Mouse (Mus musculus): ENCODE measurements around the gene Gas2l1. TPM values are rescaled to one million over a fixed set of nuclear protein-coding genes. Genes with fewer than 3 reads are reported as not detected.
"Not testable (repeated sequence)": the region's sequence is repeated elsewhere in the genome, so short reads cannot be mapped to it uniquely, and the experiment has no call there.

Gas2l1 gene
- total RNA-seq (2014; fragmentation: Nextera tagmentation) = 0.87 and 4.4 TPM in 2 replicates
- 1.3 TPM in 1 of 2 replicates, not detected in the other for total RNA-seq (2017)

GRCm38 (mm10) chr11:5065056-5065821 lies at the start of gene Gas2l1:
TSS of gene Gas2l1 (minus strand) at chr11:5065327.
- peak; percentile 53 for ATAC-seq (replicated peaks; ENCODE audit: low FRiP score, low TSS enrichment, poor library complexity, severe bottlenecking)

GRCm38 (mm10) chr11:5113645-5114044 lies 48.5 kb upstream of the Gas2l1 start:
- ATAC-seq (replicated peaks; ENCODE audit: low FRiP score, low TSS enrichment, poor library complexity, severe bottlenecking) = no peak

- ATAC-seq (replicated peaks; ENCODE audit: low FRiP score, low TSS enrichment, poor library complexity, severe bottlenecking) = no peak
Measured at GRCm38 (mm10) chr11:5109441-5109840, 44.3 kb upstream of the Gas2l1 start.

- no peak for ATAC-seq (replicated peaks; ENCODE audit: low FRiP score, low TSS enrichment, poor library complexity, severe bottlenecking)
Measured at GRCm38 (mm10) chr11:5103986-5104509, 38.9 kb upstream of the Gas2l1 start.

GRCm38 (mm10) chr11:5102384-5102783 lies 37.3 kb upstream of the Gas2l1 start:
- ATAC-seq (replicated peaks; ENCODE audit: low FRiP score, low TSS enrichment, poor library complexity, severe bottlenecking) = peak; percentile 17; the same call in 1 of the 2 replicates

- no peak for ATAC-seq (replicated peaks; ENCODE audit: low FRiP score, low TSS enrichment, poor library complexity, severe bottlenecking)
Measured at GRCm38 (mm10) chr11:5101641-5102040, 36.5 kb upstream of the Gas2l1 start.

- no peak for ATAC-seq (replicated peaks; ENCODE audit: low FRiP score, low TSS enrichment, poor library complexity, severe bottlenecking)
Measured at GRCm38 (mm10) chr11:5100801-5101200, 35.7 kb upstream of the Gas2l1 start.

GRCm38 (mm10) chr11:5100283-5100682 lies 35.2 kb upstream of the Gas2l1 start:
- ATAC-seq (replicated peaks; ENCODE audit: low FRiP score, low TSS enrichment, poor library complexity, severe bottlenecking) = no peak

- ATAC-seq (replicated peaks; ENCODE audit: low FRiP score, low TSS enrichment, poor library complexity, severe bottlenecking) = peak; percentile 64
Measured at GRCm38 (mm10) chr11:5099576-5100183, 34.6 kb upstream of the Gas2l1 start.

- peak; percentile 69 for ATAC-seq (replicated peaks; ENCODE audit: low FRiP score, low TSS enrichment, poor library complexity, severe bottlenecking)
Measured at GRCm38 (mm10) chr11:5098736-5099542, 33.8 kb upstream of the Gas2l1 start, which contains the start of the genes Rhbdd3 and Ewsr1. TSS of gene Rhbdd3 (plus strand) at chr11:5098926. TSS of gene Ewsr1 (minus strand) at chr11:5099266.

- 0 out of 2 replicates have a peak, but pooled peaks have one; percentile 20 for ATAC-seq (replicated peaks; ENCODE audit: low FRiP score, low TSS enrichment, poor library complexity, severe bottlenecking)
Measured at GRCm38 (mm10) chr11:5098035-5098735, 33.1 kb upstream of the Gas2l1 start.

- ATAC-seq (replicated peaks; ENCODE audit: low FRiP score, low TSS enrichment, poor library complexity, severe bottlenecking) = no peak
Measured at GRCm38 (mm10) chr11:5096480-5097020, 31.4 kb upstream of the Gas2l1 start.

GRCm38 (mm10) chr11:5095877-5096276 lies 30.8 kb upstream of the Gas2l1 start:
- ATAC-seq (replicated peaks; ENCODE audit: low FRiP score, low TSS enrichment, poor library complexity, severe bottlenecking) = no peak

- peak; percentile 64 for ATAC-seq (replicated peaks; ENCODE audit: low FRiP score, low TSS enrichment, poor library complexity, severe bottlenecking)
Measured at GRCm38 (mm10) chr11:5091706-5092105, 26.6 kb upstream of the Gas2l1 start.

GRCm38 (mm10) chr11:5089147-5089546 lies 24.0 kb upstream of the Gas2l1 start:
- no peak for ATAC-seq (replicated peaks; ENCODE audit: low FRiP score, low TSS enrichment, poor library complexity, severe bottlenecking)

- ATAC-seq (replicated peaks; ENCODE audit: low FRiP score, low TSS enrichment, poor library complexity, severe bottlenecking) = not testable (repeated sequence)
Measured at GRCm38 (mm10) chr11:5076843-5077242, 11.7 kb upstream of the Gas2l1 start.

GRCm38 (mm10) chr11:5075760-5076159 lies 10.6 kb upstream of the Gas2l1 start:
- ATAC-seq (replicated peaks; ENCODE audit: low FRiP score, low TSS enrichment, poor library complexity, severe bottlenecking) = no peak

GRCm38 (mm10) chr11:5074882-5075281 lies 9.8 kb upstream of the Gas2l1 start:
- peak; percentile 52; the same call in 1 of the 2 replicates for ATAC-seq (replicated peaks; ENCODE audit: low FRiP score, low TSS enrichment, poor library complexity, severe bottlenecking)

Data from megakaryocyte-erythroid progenitor cell, adult 5-6 weeks (primary cell).